Mouse (Mus musculus) splenic B cell, adult 2 months (primary cell): Measurements from ENCODE around the gene Btd.

Experiments used
- DNase-seq: peaks from one replicate; pipeline ENCODE4 v3.0.0-alpha.2; 2011; ENCODE audit warnings: low read depth, low spot score
- H3K27me3 ChIP-seq: 2 replicates; pipeline ENCODE4 v1.6.1; 2012; ENCODE audit warnings: mild to moderate bottlenecking, low read length, moderate library complexity, mixed read lengths; ENCODE audit not compliant: control insufficient read depth, poor library complexity, insufficient read depth, severe bottlenecking
- H3K36me3 ChIP-seq: 2 replicates; pipeline ENCODE4 v1.6.1; 2012; ENCODE audit warnings: mild to moderate bottlenecking, low read length, moderate library complexity, mixed read lengths; ENCODE audit not compliant: control insufficient read depth, poor library complexity, insufficient read depth, severe bottlenecking

Gene Btd

DNA sequence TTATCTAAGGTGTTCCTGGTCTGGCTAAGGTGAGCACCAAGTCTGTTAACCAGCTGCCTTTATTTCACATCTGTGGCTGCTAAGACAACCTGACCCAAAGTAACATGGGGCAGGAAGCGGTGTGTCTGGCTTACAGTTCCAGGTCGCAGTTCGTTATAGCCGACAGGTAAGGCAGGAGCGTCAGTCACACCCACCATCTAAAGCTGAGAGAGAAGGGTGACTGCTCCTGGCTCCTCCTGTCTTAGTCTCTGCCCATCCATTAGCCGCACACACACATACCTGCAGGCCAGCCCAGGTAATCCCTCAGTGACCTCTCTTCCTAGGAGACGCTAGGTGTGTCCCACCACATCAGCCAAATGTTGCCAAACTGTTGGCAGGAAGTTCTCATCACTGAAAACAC is 15.6 kb downstream of the Btd start:
- DNase-seq, result no peak
- H3K27me3 ChIP-seq, result no peaks in the 10 kb centered on the region
- H3K36me3 ChIP-seq, result no peaks in the 10 kb centered on the region

DNA sequence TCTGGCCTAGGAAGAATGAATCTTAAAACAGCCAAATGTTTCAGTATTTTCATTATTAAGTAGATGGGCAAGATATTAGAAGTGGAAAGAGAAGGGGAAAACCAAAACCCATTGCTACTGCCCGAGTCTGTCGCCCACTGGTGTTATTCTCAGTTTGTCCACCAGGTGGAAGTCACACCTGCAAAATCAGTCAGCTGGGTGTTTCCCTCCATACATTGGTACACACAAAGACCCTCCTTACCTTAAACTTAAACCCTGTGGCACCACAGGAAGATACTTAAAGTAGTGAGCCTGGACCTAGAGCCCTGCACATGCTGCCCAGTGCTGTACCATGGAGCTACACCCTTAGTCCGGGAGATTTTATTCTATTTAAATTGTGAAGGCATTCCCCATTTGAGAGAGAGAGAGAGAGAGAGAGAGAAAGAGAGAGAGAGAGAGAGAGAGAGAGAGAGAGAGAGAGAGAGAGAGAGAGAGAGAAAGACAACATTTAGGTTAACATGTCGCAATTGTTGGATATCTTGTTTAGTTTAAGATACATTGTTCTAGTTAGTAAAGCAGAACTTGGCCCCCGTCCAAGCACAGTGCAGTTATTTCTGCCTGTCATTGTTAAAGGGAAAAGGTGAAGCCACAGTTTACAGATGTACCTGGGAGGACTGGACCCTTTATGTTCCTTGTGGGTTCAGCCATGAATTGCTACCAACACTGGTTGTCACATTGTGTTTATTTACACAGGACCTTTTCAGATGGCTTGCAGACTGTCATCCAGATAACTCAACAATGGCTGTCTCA is 16.2 kb downstream of the Btd start:
- H3K36me3 ChIP-seq, result no peaks in the 10 kb centered on the region
- peak; percentile 86 for DNase-seq
- H3K27me3 ChIP-seq, result no peaks in the 10 kb centered on the region

GRCm38 (mm10) chr14:31658126-31658680 is 17.4 kb downstream of the Btd start:
- H3K27me3 ChIP-seq, result no peaks in the 10 kb centered on the region
- no peaks in the 10 kb centered on the region for H3K36me3 ChIP-seq
- DNase-seq, result no peak

DNA sequence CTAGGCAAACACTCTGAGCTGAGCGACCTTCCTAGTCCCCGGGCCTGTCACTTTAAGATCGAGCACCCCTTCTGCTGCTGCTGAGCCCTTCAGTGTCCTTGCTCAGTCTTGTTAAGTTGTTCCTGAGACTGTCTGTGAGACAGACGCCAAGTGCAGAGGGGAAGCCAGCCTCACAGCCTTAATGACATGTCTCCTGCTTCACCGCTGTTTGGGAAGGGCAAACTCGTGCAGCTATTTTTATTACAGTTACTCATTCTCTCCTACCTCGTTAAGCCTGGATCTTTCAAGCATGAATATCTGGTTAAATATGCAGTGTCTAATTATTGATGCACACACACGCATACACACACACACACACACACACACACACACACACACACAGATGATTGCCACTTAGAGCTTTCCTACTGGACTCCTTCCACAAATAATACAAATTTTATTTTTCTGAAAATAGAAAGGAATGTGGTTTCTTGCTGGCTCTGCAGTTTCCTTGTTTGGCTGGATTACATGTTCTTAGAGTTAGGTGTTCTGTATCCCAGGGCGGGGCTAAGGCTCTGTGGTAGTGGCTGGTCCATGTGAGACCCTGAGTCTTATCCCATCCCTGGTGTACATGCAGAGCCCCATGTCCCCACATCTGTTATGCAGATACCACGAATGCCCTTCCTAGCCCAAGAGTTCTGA is 18.8 kb downstream of the Btd start:
- peak; percentile 63 for DNase-seq

GRCm38 (mm10) chr14:31660312-31661093 is 19.7 kb downstream of the Btd start:
- no peak for DNase-seq
- no peaks in the 10 kb centered on the region for H3K27me3 ChIP-seq
- H3K36me3 ChIP-seq, result no peaks in the 10 kb centered on the region

More for the DNA sequence above, 18.8 kb downstream of the Btd start:
- Histone ChIP-seq H3K27me3 (no peaks in the 10 kb centered on the region), H3K36me3 (no peaks in the 10 kb centered on the region)

DNA sequence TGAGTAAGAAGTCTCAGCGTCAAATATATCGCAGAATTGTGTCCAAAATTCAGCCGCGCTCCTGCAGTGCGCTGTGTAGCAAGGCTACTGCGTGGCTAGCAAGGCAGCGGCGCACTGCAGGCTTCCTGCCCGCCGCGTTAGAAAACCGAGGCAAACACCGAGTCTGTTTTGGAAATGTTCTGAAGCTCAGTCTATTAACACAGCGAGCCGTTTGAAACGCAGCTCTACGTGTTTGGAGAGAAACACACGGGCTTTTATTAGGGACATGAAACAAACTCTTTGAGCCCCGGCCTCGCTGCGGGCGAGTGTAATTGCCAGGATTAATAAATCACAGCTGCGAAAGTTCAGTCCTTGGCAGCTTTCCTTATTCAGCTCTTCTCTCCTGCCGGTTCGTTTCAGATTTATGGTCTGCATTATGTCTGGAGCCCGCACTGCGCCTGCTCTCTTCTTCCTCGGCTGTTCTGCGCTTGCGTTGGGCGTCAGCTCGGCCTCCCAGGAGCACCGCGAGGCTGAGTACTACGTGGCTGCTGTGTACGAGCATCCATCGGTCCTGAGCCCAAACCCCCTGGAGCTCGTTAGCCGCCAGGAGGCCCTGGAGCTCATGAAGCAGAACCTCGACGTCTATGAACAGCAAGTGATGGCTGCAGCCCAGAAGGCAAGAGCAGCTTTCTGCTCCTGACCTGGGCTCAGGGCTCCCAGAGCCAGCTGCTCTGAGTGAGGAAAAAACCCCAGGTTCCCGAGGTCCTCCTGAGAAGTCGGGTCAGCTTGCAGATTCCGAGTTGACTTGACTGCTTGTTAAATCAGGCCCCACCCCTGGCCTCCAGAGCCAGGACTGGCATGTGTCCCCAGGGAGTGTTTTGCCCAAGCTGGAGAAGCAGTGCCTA is 21.1 kb downstream of the Btd start:
- DNase-seq, result peak; percentile 71
- no peaks in the 10 kb centered on the region for H3K27me3 ChIP-seq
- no peaks in the 10 kb centered on the region for H3K36me3 ChIP-seq

DNA sequence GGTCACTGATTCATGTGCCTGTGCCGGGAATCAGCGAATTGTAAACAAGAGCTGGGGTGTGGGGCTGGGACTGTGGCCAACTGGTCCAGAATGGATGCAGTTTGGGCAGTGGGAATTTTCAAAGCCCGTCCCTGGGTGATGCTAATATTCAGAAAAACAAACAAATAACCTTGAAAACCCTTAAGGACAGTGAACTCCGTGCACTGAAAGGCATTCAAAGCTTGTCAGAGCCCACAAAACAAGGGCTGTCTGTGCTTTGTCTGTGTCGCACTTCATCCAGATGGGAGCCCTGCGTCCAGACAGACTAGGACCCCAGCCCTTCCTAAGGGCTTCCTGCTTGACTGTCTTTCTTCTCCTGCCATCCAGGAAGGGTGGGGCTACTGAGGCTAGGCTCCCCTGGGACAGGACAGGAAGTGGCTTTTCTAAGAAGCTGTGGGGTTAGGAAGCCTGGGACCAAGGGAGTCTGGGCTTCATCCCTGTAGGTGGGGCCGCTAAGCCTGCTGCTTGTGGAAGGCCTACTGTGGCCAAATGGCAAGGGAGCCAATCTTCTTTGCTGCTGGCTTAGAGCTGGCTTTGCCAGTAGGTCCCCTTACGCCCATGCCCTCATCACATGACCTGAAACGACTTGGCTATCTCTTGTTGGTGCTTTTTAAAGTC is 21.9 kb downstream of the Btd start:
- no peaks in the 10 kb centered on the region for H3K27me3 ChIP-seq
- no peaks in the 10 kb centered on the region for H3K36me3 ChIP-seq
- DNase-seq, result peak; percentile 50

GRCm38 (mm10) chr14:31663376-31664099 is 22.7 kb downstream of the Btd start:
- Histone ChIP-seq H3K27me3 (no peaks in the 10 kb centered on the region), H3K36me3 (no peaks in the 10 kb centered on the region)
- no peak for DNase-seq

- no peak for DNase-seq
- H3K36me3 ChIP-seq, result no peaks in the 10 kb centered on the region
- H3K27me3 ChIP-seq, result no peaks in the 10 kb centered on the region
These were observed 23.5 kb downstream of the Btd start for GRCm38 (mm10) chr14:31664100-31664902.

GRCm38 (mm10) chr14:31664903-31665565 is 24.2 kb downstream of the Btd start:
- Histone ChIP-seq H3K36me3 (no peaks in the 10 kb centered on the region), H3K27me3 (no peaks in the 10 kb centered on the region)
- peak; percentile 87 for DNase-seq

DNA sequence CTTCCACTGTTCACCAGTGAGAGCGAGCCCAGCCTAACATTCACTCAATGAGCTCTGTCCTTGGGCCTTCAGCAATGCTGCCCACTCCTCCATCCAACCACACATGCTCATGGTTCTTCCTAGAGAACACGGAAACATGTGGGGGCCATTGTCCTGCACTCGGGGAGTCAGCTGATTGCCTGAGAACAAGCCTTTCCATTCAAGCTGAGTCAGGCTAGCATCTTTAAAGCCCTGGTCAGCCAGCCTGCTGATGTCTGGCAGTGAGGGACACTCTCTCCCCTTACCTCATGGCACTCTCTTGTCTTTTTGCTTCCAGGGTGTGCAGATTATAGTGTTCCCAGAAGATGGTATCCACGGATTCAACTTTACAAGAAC is 24.7 kb downstream of the Btd start:
- DNase-seq, result no peak
- H3K27me3 ChIP-seq, result no peaks in the 10 kb centered on the region
- no peaks in the 10 kb centered on the region for H3K36me3 ChIP-seq

DNA sequence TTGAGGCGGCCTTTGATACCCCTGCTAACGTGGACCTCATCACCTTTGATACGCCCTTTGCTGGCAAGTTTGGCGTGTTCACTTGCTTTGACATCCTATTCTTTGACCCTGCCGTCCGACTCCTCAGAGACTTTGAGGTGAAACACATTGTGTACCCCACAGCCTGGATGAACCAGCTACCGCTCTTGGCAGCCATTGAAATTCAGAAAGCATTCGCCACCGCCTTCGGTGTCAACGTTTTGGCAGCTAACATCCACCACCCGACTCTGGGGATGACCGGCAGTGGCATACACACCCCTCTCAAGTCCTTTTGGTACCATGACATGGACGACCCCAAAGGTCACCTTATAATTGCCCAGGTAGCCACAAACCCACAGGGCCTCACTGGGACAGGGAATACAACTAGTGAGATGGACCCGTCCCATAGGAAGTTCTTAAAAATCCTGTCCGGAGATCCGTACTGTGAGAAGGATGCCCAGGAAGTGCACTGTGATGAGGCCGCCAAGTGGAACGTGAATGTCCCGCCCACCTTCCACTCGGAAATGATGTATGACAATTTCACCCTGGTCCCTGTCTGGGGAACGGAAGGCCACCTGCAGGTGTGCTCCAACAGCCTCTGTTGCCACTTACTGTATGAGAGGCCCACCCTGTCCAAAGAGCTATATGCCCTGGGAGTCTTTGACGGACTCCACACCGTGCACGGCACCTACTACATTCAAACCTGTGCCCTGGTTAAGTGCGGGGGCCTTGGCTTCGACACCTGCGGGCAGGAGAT is 26.3 kb downstream of the Btd start:
- no peak for DNase-seq
- H3K27me3 ChIP-seq, result no peaks in the 10 kb centered on the region
- H3K36me3 ChIP-seq, result no peaks in the 10 kb centered on the region
